Mouse (Mus musculus) lung, postnatal 0 days (tissue): Measurements from ENCODE around the gene Cpne6. TPM values are rescaled to one million over a fixed set of nuclear protein-coding genes. Genes with fewer than 3 reads are reported as not detected.
A peak's percentile ranks its signal among the peaks of the same experiment; 100 is the strongest.

Experiments used
- ATAC-seq: fragments of 200-750 bp; cut with Nextera tagmentation; 2 replicates; pipeline ENCODE4 v1.8.0; 2017; ENCODE audit warnings: moderate library complexity
- DNase-seq: peaks from one replicate; pipeline ENCODE4 v3.0.0-alpha.2; 2016; ENCODE audit warnings: low spot score
- H3K27ac ChIP-seq: fragments of 300-500 bp; sonication (generic); 2 replicates; pipeline ENCODE4 v1.5.1; 2014; ENCODE audit warnings: antibody characterized with exemption, mild to moderate bottlenecking, low read length, mixed read lengths
- H3K27me3 ChIP-seq: fragments of 300-500 bp; sonication (generic); replicated peaks from 2 replicates; pipeline ENCODE4 v1.6.1; 2014; ENCODE audit warnings: low read length, mixed read lengths; ENCODE audit not compliant: insufficient read depth
- H3K36me3 ChIP-seq: fragments of 300-500 bp; sonication (generic); 2 replicates; pipeline ENCODE4 v1.6.1; 2014; ENCODE audit warnings: low read length, mixed read lengths; ENCODE audit not compliant: insufficient read depth
- H3K4me1 ChIP-seq: fragments of 300-500 bp; sonication (generic); 2 replicates; pipeline ENCODE4 v1.6.1; 2014; ENCODE audit warnings: antibody characterized with exemption, low read depth, low read length, mixed read lengths; ENCODE audit not compliant: insufficient read depth
- H3K4me2 ChIP-seq: fragments of 300-500 bp; sonication (generic); replicated peaks from 2 replicates; pipeline ENCODE4 v1.6.1; 2014; ENCODE audit warnings: low read depth, mild to moderate bottlenecking, low read length, moderate library complexity, mixed read lengths
- H3K4me3 ChIP-seq: fragments of 300-500 bp; sonication (generic); 2 replicates; pipeline ENCODE4 v1.5.1; 2014; ENCODE audit warnings: low read depth, low read length
- H3K9ac ChIP-seq: fragments of 300-500 bp; sonication (generic); replicated peaks from 2 replicates; pipeline ENCODE4 v1.6.1; 2014; ENCODE audit warnings: low read depth, mild to moderate bottlenecking
- H3K9me3 ChIP-seq: fragments of 300-500 bp; sonication (generic); 2 replicates; pipeline ENCODE4 v1.6.1; 2016; ENCODE audit warnings: low read length, mixed read lengths
- CTCF ChIP-seq: IDR thresholded peaks from 2 replicates; pipeline ENCODE4 v1.5.1; 2016; ENCODE audit warnings: antibody characterized with exemption, mild to moderate bottlenecking
- EP300 ChIP-seq: IDR thresholded peaks from 2 replicates; pipeline ENCODE4 v1.6.1; 2016; ENCODE audit warnings: antibody characterized with exemption, mild to moderate bottlenecking, control low read depth
- WGBS: fragments of 180-500 bp; shearing (Covaris S2); extraction: QIAGEN DNeasy Blood & Tissue Kit; methylation state at CpG from one replicate; pipeline ENCODE4 v1.1.7; 2014; 5-methylcytosine and 5-hydroxymethylcytosine counted together
- polyA plus RNA-seq: library from polyadenylated mRNA; unstranded; fragments of >200 nt; fragmentation: Nextera tagmentation; extraction: Ambion mirVana; gene quantifications from 2 replicates; pipeline ENCODE4 v1.2.1, GENCODE M21; 2015

Cpne6 gene
- polyA plus RNA-seq, 1 experiment from 2014 or later, result not detected

DNA sequence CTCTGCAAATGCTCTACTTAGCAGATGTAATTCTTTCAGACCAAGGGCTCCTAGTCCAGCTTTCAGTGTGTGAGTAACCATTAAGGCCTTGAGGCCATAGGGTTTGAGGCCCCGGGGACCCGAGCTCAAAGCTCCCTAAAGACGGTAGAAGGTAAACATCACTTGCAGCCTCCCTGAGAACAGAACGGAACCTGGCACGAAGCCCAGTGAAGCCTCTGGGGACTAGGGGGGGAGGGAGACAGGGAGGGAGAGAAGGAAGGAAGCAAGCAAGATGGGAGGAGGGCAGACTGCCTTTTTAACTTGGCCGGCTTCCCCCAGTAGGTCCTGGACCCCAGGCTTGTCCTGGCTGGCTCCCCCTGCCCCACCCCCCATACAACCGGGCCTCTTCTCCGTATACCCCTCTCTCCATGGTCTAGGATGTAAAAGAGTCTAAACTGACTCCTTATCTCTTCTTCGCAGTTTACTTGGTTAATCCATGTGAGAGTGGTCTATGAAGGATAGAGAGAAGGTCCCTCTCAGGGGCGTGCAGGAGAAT is 30.6 kb downstream of the Cpne6 start:
- H3K4me2 ChIP-seq, result peak overlapping the region; percentile 79
- peak overlapping the region; percentile 71 for H3K9ac ChIP-seq
- peaks cover 8% of the 10 kb centered on the region; the same call in 1 of the 2 replicates for H3K4me1 ChIP-seq
- H3K27me3 ChIP-seq, result no peaks in the 10 kb centered on the region
- peaks cover 8% of the 10 kb centered on the region; the same call in 1 of the 2 replicates for H3K36me3 ChIP-seq
- DNase-seq, result peak; percentile 82
- no peaks in the 10 kb centered on the region for H3K9me3 ChIP-seq
- TF ChIP-seq CTCF, result no peak
- no peak for TF ChIP-seq EP300
- WGBS, result 3% methylated on average over 9 of the region's 10 CpGs
- peak overlapping the region; percentile 93 for H3K27ac ChIP-seq
- peak; percentile 57 for ATAC-seq
- H3K4me3 ChIP-seq, result peak overlapping the region; percentile 65

- no peak overlapping the region for H3K27ac ChIP-seq
- no peaks in the 10 kb centered on the region for H3K9me3 ChIP-seq
- ATAC-seq (no peak), DNase-seq (no peak)
- no peaks in the 10 kb centered on the region for H3K27me3 ChIP-seq
- TF ChIP-seq EP300, result no peak
- TF ChIP-seq CTCF, result 0 out of 2 replicates have a peak, but pooled peaks have one; percentile 4
- 96% methylated on average over 12 of the region's 12 CpGs for WGBS
- peaks cover 8% of the 10 kb centered on the region; the same call in 1 of the 2 replicates for H3K4me1 ChIP-seq
- H3K9ac ChIP-seq, result no peak overlapping the region
- H3K36me3 ChIP-seq, result peaks cover 13% of the 10 kb centered on the region; the same call in 1 of the 2 replicates
- no peak overlapping the region for H3K4me2 ChIP-seq
- H3K4me3 ChIP-seq, result no peak overlapping the region
These were observed 32.0 kb downstream of the Cpne6 start for GRCm38 (mm10) chr14:55542268-55542667.

DNA sequence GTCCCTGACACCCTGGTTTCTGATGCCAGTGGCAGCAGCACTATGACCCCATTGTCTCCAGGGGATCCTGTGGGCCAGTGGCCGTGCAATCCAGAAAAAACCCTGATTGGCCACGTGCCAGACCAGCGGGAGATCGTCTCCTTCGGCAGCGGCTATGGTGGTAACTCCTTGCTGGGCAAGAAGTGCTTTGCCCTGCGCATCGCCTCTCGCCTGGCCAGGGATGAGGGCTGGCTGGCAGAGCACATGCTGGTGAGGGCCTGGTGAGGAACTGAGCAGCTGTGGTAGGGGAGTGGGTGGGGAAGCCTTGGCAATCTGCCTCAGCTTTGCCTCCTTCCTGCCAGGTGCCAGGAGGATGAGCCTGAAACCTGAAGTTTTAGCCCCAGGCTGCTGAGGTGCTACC is 34.1 kb downstream of the Cpne6 start:
- Histone ChIP-seq H3K27ac (no peak overlapping the region), H3K9ac (no peak overlapping the region), H3K27me3 (no peaks in the 10 kb centered on the region), H3K4me3 (no peak overlapping the region), H3K36me3 (peaks cover 30% of the 10 kb centered on the region; the same call in 1 of the 2 replicates), H3K4me1 (peaks cover 8% of the 10 kb centered on the region; the same call in 1 of the 2 replicates), H3K4me2 (no peak overlapping the region), H3K9me3 (no peaks in the 10 kb centered on the region)
- no peak for TF ChIP-seq EP300
- no peak for TF ChIP-seq CTCF
- WGBS, result 70% methylated on average over 9 of the region's 9 CpGs
- DNase-seq (no peak), ATAC-seq (no peak)

DNA sequence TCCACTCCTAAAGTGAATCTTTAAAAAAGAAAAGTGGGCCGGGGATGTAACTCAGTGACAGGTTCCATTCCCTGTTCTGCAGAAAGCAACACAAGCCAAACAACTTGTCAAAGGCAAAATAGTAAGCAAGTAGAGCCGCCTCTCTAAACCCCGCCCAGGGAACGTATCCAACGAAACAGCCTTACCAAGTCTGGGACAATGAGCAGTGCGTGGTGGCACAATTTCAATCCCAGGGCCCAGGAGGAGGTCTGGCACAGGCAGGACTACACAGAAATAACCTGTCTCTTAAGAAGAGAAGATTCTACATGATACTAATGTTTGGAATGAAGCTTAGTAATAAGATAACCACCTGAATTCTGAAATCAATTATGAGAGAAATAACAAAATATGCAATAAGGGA is 39.9 kb downstream of the Cpne6 start:
- ATAC-seq (no peak), DNase-seq (no peak)
- H3K27me3 ChIP-seq, result no peaks in the 10 kb centered on the region
- H3K4me3 ChIP-seq, result no peak overlapping the region
- 84% methylated on average over 6 of the region's 6 CpGs for WGBS
- peaks cover 27% of the 10 kb centered on the region; the same call in 1 of the 2 replicates for H3K36me3 ChIP-seq
- H3K9me3 ChIP-seq, result no peaks in the 10 kb centered on the region
- no peak overlapping the region for H3K9ac ChIP-seq
- no peak overlapping the region for H3K4me2 ChIP-seq
- H3K27ac ChIP-seq, result no peak overlapping the region
- TF ChIP-seq EP300 (no peak), CTCF (no peak)
- no peaks in the 10 kb centered on the region for H3K4me1 ChIP-seq

DNA sequence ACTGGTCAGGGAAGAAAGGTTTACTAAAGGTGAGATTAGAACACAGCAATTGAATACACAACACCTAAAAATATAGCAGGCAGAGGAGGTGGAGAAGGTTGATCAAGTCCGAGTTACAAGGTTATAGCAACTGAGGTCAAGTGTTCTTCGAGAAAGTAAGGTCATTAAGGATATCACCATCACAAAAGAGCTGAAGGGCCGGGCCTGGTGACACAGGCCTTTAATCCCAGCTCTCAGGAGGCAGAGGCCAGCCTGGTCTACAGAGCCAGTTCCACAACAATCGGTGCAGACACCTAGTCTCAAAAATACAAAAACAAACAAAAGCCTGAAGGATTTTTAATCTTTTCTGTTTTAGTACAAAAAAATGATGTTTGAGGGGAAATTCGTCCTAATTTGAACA is 41.1 kb downstream of the Cpne6 start:
- WGBS, result 63% methylated on average over 5 of the region's 5 CpGs
- H3K36me3 ChIP-seq, result peaks cover 23% of the 10 kb centered on the region; the same call in 1 of the 2 replicates
- H3K4me2 ChIP-seq, result no peak overlapping the region
- DNase-seq (no peak), ATAC-seq (no peak)
- H3K9ac ChIP-seq, result no peak overlapping the region
- no peaks in the 10 kb centered on the region for H3K9me3 ChIP-seq
- no peak overlapping the region for H3K27ac ChIP-seq
- no peak for TF ChIP-seq CTCF
- TF ChIP-seq EP300, result no peak
- no peaks in the 10 kb centered on the region for H3K27me3 ChIP-seq
- H3K4me3 ChIP-seq, result no peak overlapping the region
- no peaks in the 10 kb centered on the region for H3K4me1 ChIP-seq

DNA sequence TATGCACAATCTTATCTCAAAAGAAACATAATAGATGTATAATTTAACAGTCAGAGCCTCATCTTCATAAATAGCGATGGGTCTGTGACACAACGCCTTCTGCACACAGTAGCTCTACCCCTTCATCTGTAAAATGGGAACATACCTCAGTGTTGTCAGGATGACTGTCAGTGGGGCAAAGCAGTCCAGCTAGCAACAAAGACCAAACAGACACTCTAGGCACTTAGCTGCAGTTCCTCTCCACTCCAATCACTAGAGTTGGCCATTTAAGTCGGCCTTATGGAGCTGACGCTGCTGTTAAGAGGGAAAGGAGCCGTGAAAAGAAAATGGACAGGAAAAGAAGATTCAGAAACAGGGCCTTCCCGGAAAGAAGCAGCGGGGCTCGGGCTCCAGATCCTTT is 41.5 kb downstream of the Cpne6 start:
- H3K27ac ChIP-seq, result no peak overlapping the region
- TF ChIP-seq EP300, result no peak
- no peak for TF ChIP-seq CTCF
- ATAC-seq, result no peak

DNA sequence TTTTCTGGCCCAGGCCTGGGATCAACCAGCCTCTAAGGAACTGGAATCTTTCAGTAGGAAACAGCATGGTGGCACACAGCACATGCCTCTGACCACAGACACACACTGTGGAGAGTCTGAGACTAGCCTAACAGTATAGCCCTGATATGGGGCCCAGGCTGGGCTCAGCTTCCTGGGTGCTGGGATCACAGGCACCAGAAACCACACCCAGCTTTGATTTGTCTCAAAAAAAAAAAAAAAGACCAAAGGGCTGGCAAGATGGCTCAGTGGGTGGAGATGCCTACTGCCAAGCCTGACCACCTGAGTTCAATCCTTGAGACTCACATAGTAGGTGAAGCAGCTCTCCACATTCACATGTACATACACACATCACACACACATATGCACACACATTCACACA is 44.4 kb downstream of the Cpne6 start:
- ATAC-seq (no peak), DNase-seq (no peak)
- Histone ChIP-seq H3K36me3 (0 out of 2 replicates have a peak, but pooled peaks cover 3% of the 10 kb centered on the region), H3K27ac (no peak overlapping the region), H3K4me2 (no peak overlapping the region), H3K9me3 (no peaks in the 10 kb centered on the region), H3K27me3 (no peaks in the 10 kb centered on the region), H3K9ac (no peak overlapping the region), H3K4me1 (no peaks in the 10 kb centered on the region), H3K4me3 (no peak overlapping the region)
- TF ChIP-seq CTCF (no peak), EP300 (no peak)

More for the DNA sequence above, 41.5 kb downstream of the Cpne6 start:
- Histone ChIP-seq H3K4me3 (no peak overlapping the region), H3K4me1 (no peaks in the 10 kb centered on the region), H3K27me3 (no peaks in the 10 kb centered on the region), H3K36me3 (peaks cover 23% of the 10 kb centered on the region; the same call in 1 of the 2 replicates), H3K9ac (no peak overlapping the region), H3K9me3 (no peaks in the 10 kb centered on the region), H3K4me2 (no peak overlapping the region)
- WGBS, result 87% methylated on average over 8 of the region's 8 CpGs
- no peak for DNase-seq
